Mouse (Mus musculus) erythroblast, embryonic 14.5 days (primary cell): ENCODE measurements around the gene Fgfr2. TPM values are rescaled to one million over a fixed set of nuclear protein-coding genes. Genes with fewer than 3 reads are reported as not detected.

Experiments used
- H3K27me3 ChIP-seq: 2 replicates; pipeline ENCODE4 v1.6.1; 2012; ENCODE audit warnings: inconsistent platforms; ENCODE audit not compliant: control insufficient read depth
- H3K36me3 ChIP-seq: 2 replicates; pipeline ENCODE4 v1.6.1; 2012; ENCODE audit warnings: mild to moderate bottlenecking, inconsistent platforms; ENCODE audit not compliant: control insufficient read depth
- H3K4me1 ChIP-seq: 2 replicates; pipeline ENCODE4 v1.6.1; 2012; ENCODE audit warnings: inconsistent platforms; ENCODE audit not compliant: control insufficient read depth
- H3K4me3 ChIP-seq: replicated peaks from 2 replicates; pipeline ENCODE3; 2012; ENCODE audit warnings: moderate library complexity, mild to moderate bottlenecking, inconsistent platforms
- H3K9me3 ChIP-seq: 2 replicates; pipeline ENCODE4 v1.6.1; 2012; ENCODE audit warnings: low read length, inconsistent platforms, mixed read lengths; ENCODE audit not compliant: control insufficient read depth
- GATA1 ChIP-seq: IDR thresholded peaks from 2 replicates; pipeline ENCODE4 v1.6.1; 2012; ENCODE audit warnings: low read length, inconsistent platforms, mixed read lengths
- TAL1 ChIP-seq: IDR thresholded peaks from 3 replicates; pipeline ENCODE4 v1.6.1; 2012; ENCODE audit warnings: low read length, inconsistent platforms, mixed read lengths
- polyA plus RNA-seq: library from polyadenylated mRNA; stranded (reverse); fragments of >175 nt; gene quantifications from 2 replicates; pipeline ENCODE4 v1.2.3, GENCODE M21; 2012

Fgfr2 gene
- polyA plus RNA-seq, 1 experiment, result not detected

DNA sequence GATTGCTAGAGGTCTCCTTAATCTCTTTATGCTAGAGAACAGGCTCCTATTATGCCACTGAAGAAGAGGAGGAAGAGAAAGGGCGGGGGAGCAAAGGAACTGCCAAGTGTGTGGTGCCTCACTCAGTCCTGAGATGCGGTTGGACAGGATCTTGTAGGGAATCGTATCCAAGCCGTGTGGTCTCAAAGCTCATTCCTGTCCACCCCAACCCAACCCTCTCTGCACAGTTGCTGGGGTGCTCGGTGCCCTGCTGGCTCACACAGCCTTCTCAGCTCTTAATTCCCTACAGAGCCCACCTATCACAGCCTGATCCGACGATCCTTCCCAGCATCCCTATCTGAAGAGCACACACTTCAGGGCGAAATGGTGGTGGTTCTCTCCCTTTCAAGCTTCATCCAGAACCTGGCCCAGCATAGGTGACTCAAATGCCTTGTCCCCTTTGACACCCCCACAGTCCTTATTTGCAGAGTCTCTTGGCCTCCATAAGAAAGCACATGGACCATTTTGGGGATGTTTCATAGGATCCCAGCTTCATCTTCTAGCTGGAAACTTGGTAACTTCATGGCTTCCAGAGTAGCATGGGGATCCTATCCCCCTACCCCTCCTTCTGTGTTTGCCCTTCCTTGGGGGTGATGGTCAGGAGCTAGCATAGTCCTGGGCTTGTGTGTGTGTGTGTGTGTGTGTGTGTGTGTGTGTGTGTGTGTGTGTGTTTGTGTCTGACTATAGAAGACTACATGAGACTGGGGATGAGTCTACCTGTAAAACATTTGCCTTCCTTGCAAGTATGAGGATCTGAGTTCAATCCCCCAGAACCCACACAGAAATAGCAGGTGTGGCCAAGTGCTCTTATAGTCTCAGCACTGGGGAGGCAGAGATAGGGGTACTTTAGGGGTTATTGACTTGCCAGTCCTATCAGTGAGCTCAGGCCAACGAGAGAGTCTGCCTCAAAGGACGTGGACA lies 766.0 kb downstream of the Fgfr2 start:
- Histone ChIP-seq H3K36me3 (no peaks in the 10 kb centered on the region), H3K9me3 (no peaks in the 10 kb centered on the region), H3K4me3 (no peak overlapping the region), H3K27me3 (no peaks in the 10 kb centered on the region), H3K4me1 (no peaks in the 10 kb centered on the region)
- TF ChIP-seq TAL1 (no peak), GATA1 (no peak)

DNA sequence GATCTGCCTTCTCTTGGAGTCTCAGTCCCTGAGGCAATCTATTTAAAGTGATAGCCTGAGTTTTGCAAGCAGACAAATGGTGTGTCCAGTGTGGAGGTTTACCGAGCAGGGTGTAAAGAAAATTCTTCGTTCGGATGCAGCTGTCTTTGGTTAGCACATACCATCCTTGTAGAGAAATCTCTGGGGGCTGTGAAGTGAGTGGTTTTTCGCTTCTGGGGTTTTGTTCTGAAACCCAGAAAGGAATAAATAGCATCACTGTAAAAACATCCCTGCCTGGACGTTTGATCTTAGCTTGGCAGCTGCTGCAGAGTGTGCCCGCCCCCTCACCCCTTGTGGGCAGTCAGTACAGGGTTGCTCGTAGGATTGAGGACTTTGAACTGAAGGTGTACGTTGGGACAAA lies 767.0 kb downstream of the Fgfr2 start:
- TF ChIP-seq GATA1 (no peak), TAL1 (no peak)
- Histone ChIP-seq H3K27me3 (no peaks in the 10 kb centered on the region), H3K4me1 (no peaks in the 10 kb centered on the region), H3K36me3 (no peaks in the 10 kb centered on the region), H3K4me3 (no peak overlapping the region), H3K9me3 (no peaks in the 10 kb centered on the region)

DNA sequence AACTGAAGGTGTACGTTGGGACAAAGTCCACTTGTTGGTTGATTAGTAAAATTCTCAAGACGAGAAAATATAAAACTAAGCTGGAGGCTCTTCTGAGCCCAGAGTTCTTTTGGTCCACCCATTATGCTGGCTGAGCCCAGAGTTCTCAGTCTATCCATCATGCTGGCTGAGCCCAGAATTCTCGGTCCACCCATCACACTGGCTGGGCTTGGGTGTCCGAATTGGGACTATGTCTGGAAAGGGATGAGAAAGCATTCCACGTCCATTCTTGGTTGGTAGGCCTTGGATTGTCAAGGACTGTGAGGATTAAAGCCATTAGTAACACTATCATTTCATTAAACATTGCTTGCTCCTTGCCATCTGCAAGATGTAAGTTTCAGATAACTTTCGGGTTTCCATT lies 767.4 kb downstream of the Fgfr2 start:
- no peak overlapping the region for H3K4me3 ChIP-seq
- H3K36me3 ChIP-seq, result no peaks in the 10 kb centered on the region
- TF ChIP-seq GATA1 (no peak), TAL1 (no peak)
- H3K4me1 ChIP-seq, result no peaks in the 10 kb centered on the region
- H3K27me3 ChIP-seq, result no peaks in the 10 kb centered on the region
- no peaks in the 10 kb centered on the region for H3K9me3 ChIP-seq

DNA sequence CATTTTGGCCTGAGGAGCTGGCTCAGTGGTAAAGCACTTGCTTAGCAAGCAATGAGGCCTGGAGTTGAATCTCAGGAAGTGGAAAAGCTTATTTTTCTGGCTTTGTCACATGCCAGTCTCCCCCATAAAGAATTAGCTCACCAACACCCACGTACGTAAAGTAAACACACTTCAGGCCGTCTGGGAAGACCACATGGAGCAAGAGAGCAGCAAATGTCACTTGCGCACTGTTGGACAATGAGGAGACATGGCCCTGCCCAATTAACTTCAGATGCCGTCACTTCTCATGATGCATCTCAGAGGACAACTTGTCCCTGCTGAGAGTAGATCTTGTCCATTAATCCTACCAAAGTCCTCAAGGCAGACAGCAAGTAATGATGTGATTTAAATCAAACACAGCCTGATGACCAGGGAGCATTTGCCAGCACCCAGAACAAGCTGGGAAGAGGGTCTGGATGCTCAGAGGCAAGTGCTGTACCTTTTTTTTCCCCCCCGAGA lies 774.0 kb downstream of the Fgfr2 start:
- no peaks in the 10 kb centered on the region for H3K27me3 ChIP-seq
- H3K9me3 ChIP-seq, result no peaks in the 10 kb centered on the region
- H3K4me3 ChIP-seq, result no peak overlapping the region
- H3K4me1 ChIP-seq, result peaks cover 2% of the 10 kb centered on the region
- no peaks in the 10 kb centered on the region for H3K36me3 ChIP-seq
- no peak for TF ChIP-seq TAL1
- no peak for TF ChIP-seq GATA1

DNA sequence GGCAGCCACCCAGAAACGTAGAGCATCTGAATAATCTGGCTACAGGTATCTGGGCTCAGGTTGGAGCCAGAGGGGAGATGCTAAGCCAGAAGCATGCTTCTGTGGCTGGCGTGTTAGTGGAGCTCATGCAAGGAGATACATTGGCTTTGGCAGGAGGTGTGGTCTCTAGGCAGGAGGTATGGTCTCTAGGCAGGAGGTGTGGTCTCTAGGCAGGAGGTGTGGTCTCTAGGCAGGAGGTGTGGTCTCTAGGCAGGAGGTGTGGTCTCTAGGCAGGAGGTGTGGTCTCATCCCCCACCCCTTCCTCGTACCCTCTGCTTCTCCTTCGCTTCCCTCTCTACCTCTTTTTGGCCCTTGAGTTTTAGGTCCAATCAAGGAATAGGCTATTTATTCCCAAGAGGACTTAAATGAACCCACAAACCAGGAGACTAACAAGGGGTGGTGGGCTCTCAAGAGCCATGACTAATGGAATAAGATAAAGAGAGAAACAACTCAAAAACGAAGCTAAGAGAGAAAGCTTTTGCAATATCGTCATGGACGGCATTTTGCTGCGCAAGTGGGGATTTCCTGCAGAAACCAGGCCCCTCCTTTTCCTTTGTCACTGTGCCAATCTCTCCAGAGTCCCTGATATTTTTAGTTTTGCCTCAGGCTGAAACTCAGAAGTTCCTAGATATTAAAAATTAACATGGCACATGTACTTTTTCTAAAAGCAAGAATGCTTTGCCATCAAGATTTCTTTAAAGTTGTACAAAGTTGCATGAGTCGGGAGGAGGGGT lies 775.7 kb downstream of the Fgfr2 start:
- H3K4me1 ChIP-seq, result peaks cover 2% of the 10 kb centered on the region
- no peak overlapping the region for H3K4me3 ChIP-seq
- no peaks in the 10 kb centered on the region for H3K9me3 ChIP-seq
- no peaks in the 10 kb centered on the region for H3K36me3 ChIP-seq
- TF ChIP-seq GATA1 (no peak), TAL1 (no peak)
- no peaks in the 10 kb centered on the region for H3K27me3 ChIP-seq

DNA sequence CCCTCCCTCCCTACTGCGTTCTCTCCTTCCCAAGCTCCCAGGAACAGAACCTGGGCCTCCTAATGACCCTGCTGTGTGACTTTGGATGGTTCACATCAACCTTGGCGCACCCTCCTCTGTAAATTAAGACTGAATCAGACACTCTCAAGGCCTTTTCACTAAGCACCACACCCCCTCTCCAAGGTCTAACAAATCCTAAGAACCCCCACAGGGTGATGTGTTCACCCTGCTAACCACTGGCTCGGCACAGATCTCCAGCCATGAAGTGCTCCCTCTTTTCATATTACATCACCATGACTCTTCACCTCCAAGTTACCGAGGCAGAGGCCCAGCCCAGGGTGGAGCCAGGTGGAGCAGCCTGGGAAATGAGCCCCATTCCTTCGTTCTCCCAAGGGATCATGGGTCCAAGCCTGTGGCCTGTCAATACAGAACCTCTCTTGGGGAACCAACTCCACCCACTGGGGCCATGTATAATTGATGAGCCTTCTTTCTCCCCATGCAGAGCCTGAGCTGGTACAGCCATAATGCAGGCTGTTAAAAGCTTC lies 777.6 kb downstream of the Fgfr2 start:
- H3K36me3 ChIP-seq, result no peaks in the 10 kb centered on the region
- no peaks in the 10 kb centered on the region for H3K27me3 ChIP-seq
- no peaks in the 10 kb centered on the region for H3K9me3 ChIP-seq
- peaks cover 2% of the 10 kb centered on the region for H3K4me1 ChIP-seq
- no peak overlapping the region for H3K4me3 ChIP-seq
- TF ChIP-seq GATA1 (no peak), TAL1 (no peak)

DNA sequence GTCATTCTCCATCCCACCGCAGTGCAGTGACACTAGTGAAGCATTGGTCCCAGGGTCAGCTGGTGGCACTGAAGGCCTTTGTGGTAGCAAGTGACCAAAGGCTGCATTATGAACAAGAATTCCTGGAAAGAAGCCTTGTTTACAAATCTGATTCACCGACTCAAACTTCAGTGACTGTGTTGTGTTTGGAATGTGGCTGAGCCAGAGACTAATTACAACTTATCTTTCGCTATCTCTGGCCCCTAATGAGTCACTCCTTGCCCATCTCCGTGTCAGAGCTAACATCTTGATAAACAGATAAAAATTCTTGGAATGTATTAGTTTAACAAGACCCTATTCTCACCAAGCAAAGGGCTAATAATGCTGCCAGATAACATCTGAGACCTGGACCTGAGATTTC lies 778.5 kb downstream of the Fgfr2 start:
- Histone ChIP-seq H3K9me3 (no peaks in the 10 kb centered on the region), H3K27me3 (no peaks in the 10 kb centered on the region), H3K36me3 (no peaks in the 10 kb centered on the region), H3K4me3 (no peak overlapping the region), H3K4me1 (peaks cover 2% of the 10 kb centered on the region)
- TF ChIP-seq TAL1 (no peak), GATA1 (no peak)

DNA sequence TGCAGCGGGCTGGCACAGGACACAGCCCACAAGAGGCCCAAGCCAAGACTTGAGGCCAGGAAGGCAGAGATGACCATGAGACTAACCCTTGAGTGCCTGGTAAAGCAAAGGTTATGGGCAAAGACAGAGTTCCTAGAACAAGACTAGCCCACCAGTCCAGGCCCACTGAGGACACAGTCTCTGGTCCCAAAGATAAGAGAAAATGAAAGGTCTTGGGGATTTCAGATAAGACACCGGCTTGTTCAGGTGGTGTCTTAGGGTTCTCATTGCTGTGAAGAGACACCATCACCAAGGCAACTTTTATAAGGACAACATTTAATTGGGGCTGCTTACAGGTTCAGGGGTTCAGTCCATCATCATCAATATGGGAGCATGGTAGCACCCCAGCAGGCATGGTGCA lies 779.2 kb downstream of the Fgfr2 start:
- H3K27me3 ChIP-seq, result no peaks in the 10 kb centered on the region
- H3K4me1 ChIP-seq, result peaks cover 2% of the 10 kb centered on the region
- TF ChIP-seq TAL1 (no peak), GATA1 (no peak)
- no peaks in the 10 kb centered on the region for H3K9me3 ChIP-seq
- H3K36me3 ChIP-seq, result no peaks in the 10 kb centered on the region
- H3K4me3 ChIP-seq, result no peak overlapping the region

DNA sequence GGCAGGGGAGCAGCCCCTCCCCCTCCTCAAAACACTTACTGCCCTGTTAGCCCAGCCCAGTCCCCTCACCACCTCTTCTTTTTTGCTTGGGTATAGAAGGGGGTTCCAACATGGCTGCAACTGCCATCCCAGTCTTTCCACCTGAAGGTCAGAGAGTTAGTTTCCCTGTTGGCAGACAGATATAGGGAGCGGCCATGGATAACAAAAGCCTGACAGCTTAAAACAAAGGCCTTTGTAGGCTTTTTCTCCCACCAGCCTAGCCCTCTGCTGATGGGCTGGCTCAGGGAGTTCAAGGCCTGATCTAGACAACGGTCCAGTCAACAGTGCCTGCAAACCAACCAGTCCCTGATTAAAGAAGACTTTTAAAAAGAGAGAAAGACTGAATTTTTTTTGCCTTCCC lies 780.0 kb downstream of the Fgfr2 start:
- TF ChIP-seq GATA1, result no peak
- TF ChIP-seq TAL1, result no peak
- Histone ChIP-seq H3K9me3 (no peaks in the 10 kb centered on the region), H3K36me3 (no peaks in the 10 kb centered on the region)

More for the DNA sequence above, 780.0 kb downstream of the Fgfr2 start:
- Histone ChIP-seq H3K4me3 (no peak overlapping the region), H3K4me1 (peaks cover 2% of the 10 kb centered on the region), H3K27me3 (peaks cover 2% of the 10 kb centered on the region; the same call in 1 of the 2 replicates)
